Mouse (Mus musculus) ES-Bruce4 (cell line): ENCODE results near the gene Gramd4. TPM values are rescaled to one million over a fixed set of nuclear protein-coding genes. Genes with fewer than 3 reads are reported as not detected.

Source experiments
- H3K27ac ChIP-seq: 2 replicates; pipeline ENCODE4 v1.5.1; 2012; ENCODE audit warnings: low read length, inconsistent platforms; ENCODE audit not compliant: insufficient read depth
- H3K27me3 ChIP-seq: 2 replicates; pipeline ENCODE4 v1.6.1; 2012; ENCODE audit warnings: mild to moderate bottlenecking, low read length, inconsistent platforms; ENCODE audit not compliant: control insufficient read depth, poor library complexity, insufficient read depth, severe bottlenecking
- H3K36me3 ChIP-seq: 2 replicates; pipeline ENCODE4 v1.6.1; 2012; ENCODE audit warnings: inconsistent platforms, mild to moderate bottlenecking, low read length, moderate library complexity; ENCODE audit not compliant: control insufficient read depth, poor library complexity, insufficient read depth, severe bottlenecking
- H3K4me1 ChIP-seq: one replicate; pipeline ENCODE4 v1.8.1; 2011; ENCODE audit warnings: low read length; ENCODE audit not compliant: control insufficient read depth, insufficient read depth
- H3K4me3 ChIP-seq: 2 replicates; pipeline ENCODE4 v1.5.1; 2011; ENCODE audit warnings: low read depth, mild to moderate bottlenecking, low read length
- H3K9ac ChIP-seq: 2 replicates; pipeline ENCODE4 v1.6.1; 2012; ENCODE audit warnings: low read depth, mild to moderate bottlenecking, inconsistent platforms; ENCODE audit not compliant: poor library complexity, severe bottlenecking
- H3K9me3 ChIP-seq: replicated peaks from 2 replicates; pipeline ENCODE4 v1.6.1; 2012; ENCODE audit warnings: mild to moderate bottlenecking, low read length, inconsistent platforms; ENCODE audit not compliant: control insufficient read depth, poor library complexity, insufficient read depth, severe bottlenecking
- CTCF ChIP-seq: IDR thresholded peaks from one replicate; pipeline ENCODE4 v1.8.1; 2011; ENCODE audit warnings: low read depth, low read length
- EP300 ChIP-seq: IDR thresholded peaks from 2 replicates; pipeline ENCODE4 v1.6.1; 2011; ENCODE audit warnings: low read depth, low read length; ENCODE audit not compliant: insufficient read depth
- POLR2A ChIP-seq: IDR thresholded peaks from one replicate; pipeline ENCODE4 v1.8.1; 2011; ENCODE audit warnings: low read length; ENCODE audit not compliant: insufficient read depth
- polyA plus RNA-seq: library from polyadenylated mRNA; stranded (reverse); fragments of >200 nt; gene quantifications from 2 replicates; pipeline ENCODE4 v1.2.4, GENCODE M21; 2011; ENCODE audit warnings: low read depth; ENCODE audit not compliant: missing spikeins, insufficient read depth, insufficient read length

Gene Gramd4
- polyA plus RNA-seq, 1 experiment = 22.6 TPM

- no peak for TF ChIP-seq EP300
- H3K27me3 ChIP-seq = no peaks in the 10 kb centered on the region
- no peak overlapping the region for H3K4me3 ChIP-seq
- no peak overlapping the region for H3K27ac ChIP-seq
- H3K9ac ChIP-seq = no peak overlapping the region
- H3K9me3 ChIP-seq = no peaks in the 10 kb centered on the region
- no peaks in the 10 kb centered on the region for H3K4me1 ChIP-seq
- no peaks in the 10 kb centered on the region for H3K36me3 ChIP-seq
Observed at GRCm38 (mm10) chr15:86078481-86079216, 21.2 kb downstream of the Gramd4 start.

- no peaks in the 10 kb centered on the region for H3K9me3 ChIP-seq
- no peaks in the 10 kb centered on the region for H3K36me3 ChIP-seq
- H3K27ac ChIP-seq = no peak overlapping the region
- no peaks in the 10 kb centered on the region for H3K27me3 ChIP-seq
- no peak for TF ChIP-seq POLR2A
- TF ChIP-seq CTCF = no peak
- TF ChIP-seq EP300 = no peak
- H3K4me1 ChIP-seq = no peaks in the 10 kb centered on the region
- no peak overlapping the region for H3K9ac ChIP-seq
- H3K4me3 ChIP-seq = no peak overlapping the region
Observed at GRCm38 (mm10) chr15:86079467-86079866, 22.0 kb downstream of the Gramd4 start.

GRCm38 (mm10) chr15:86079876-86080275 is 22.4 kb downstream of the Gramd4 start:
- Histone ChIP-seq H3K4me1 (no peaks in the 10 kb centered on the region), H3K9ac (no peak overlapping the region), H3K36me3 (no peaks in the 10 kb centered on the region), H3K9me3 (no peaks in the 10 kb centered on the region), H3K4me3 (no peak overlapping the region), H3K27me3 (no peaks in the 10 kb centered on the region), H3K27ac (no peak overlapping the region)
- TF ChIP-seq CTCF (no peak), EP300 (no peak), POLR2A (no peak)

- Histone ChIP-seq H3K27me3 (no peaks in the 10 kb centered on the region), H3K4me1 (no peaks in the 10 kb centered on the region), H3K9me3 (no peaks in the 10 kb centered on the region), H3K4me3 (no peak overlapping the region), H3K9ac (no peak overlapping the region), H3K27ac (no peak overlapping the region), H3K36me3 (no peaks in the 10 kb centered on the region)
- TF ChIP-seq CTCF (no peak), EP300 (no peak), POLR2A (no peak)
Observed at GRCm38 (mm10) chr15:86080408-86080807, 22.9 kb downstream of the Gramd4 start.

DNA sequence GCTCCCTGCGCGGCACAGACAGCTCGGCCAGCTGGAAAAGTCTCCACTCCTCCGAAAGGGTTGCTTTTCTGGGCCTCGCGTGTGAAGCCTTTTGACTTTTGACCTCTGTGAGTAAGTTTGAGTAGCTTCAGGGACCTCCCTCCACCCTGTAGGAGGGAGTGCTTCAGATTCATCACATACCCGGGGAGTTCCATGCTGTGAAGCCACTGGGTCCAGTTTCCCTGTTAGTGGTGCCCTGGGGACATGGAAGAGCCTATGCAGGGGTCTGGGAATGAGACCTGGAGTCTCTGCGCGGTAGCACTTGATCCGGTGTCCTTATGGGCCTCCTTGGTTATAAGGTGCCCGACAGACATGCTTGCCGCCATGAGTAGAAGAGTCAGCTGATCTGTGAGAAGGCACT is 24.2 kb downstream of the Gramd4 start:
- TF ChIP-seq CTCF (no peak), POLR2A (no peak), EP300 (no peak)
- Histone ChIP-seq H3K27me3 (no peaks in the 10 kb centered on the region), H3K36me3 (no peaks in the 10 kb centered on the region), H3K4me3 (no peak overlapping the region), H3K9ac (no peak overlapping the region), H3K9me3 (no peaks in the 10 kb centered on the region), H3K27ac (no peak overlapping the region), H3K4me1 (peaks cover 2% of the 10 kb centered on the region)

- Histone ChIP-seq H3K9me3 (no peaks in the 10 kb centered on the region), H3K4me1 (peaks cover 2% of the 10 kb centered on the region), H3K27me3 (no peaks in the 10 kb centered on the region), H3K4me3 (no peak overlapping the region), H3K9ac (no peak overlapping the region), H3K36me3 (no peaks in the 10 kb centered on the region), H3K27ac (no peak overlapping the region)
- TF ChIP-seq POLR2A (no peak), CTCF (no peak), EP300 (no peak)
Observed at GRCm38 (mm10) chr15:86082551-86082961, 25.1 kb downstream of the Gramd4 start.
